Mouse (Mus musculus) gastrocnemius, postnatal 36 days (tissue): ENCODE results near the gene Mfsd10. TPM values are rescaled to one million over a fixed set of nuclear protein-coding genes. Genes with fewer than 3 reads are reported as not detected.
"Not testable (repeated sequence)": the region's sequence is repeated elsewhere in the genome, so short reads cannot be mapped to it uniquely, and the experiment has no call there.

Experiments
- DNase-seq, 2 experiments: peaks; one replicate each; pipeline ENCODE4 v3.0.0; 2022
- intact Hi-C: fragments of 180-260 bp; cut with DNase I; formaldehyde crosslinking; loops from one replicate; pipeline ENCODE4 v1.15.1; 2025
- total RNA-seq, 2 experiments: library from RNA; stranded (reverse); gene quantifications; 2 replicates each; pipeline ENCODE4 v1.2.3; 2021

The Mfsd10 gene
- total RNA-seq, 2 experiments from 2014 or later, result 3.2 to 4.2 TPM

GRCm38 (mm10) chr5:34608226-34608625 is 28.8 kb downstream of the Mfsd10 start:
- no peak for DNase-seq
- intact Hi-C loops, result no loop called here

DNA sequence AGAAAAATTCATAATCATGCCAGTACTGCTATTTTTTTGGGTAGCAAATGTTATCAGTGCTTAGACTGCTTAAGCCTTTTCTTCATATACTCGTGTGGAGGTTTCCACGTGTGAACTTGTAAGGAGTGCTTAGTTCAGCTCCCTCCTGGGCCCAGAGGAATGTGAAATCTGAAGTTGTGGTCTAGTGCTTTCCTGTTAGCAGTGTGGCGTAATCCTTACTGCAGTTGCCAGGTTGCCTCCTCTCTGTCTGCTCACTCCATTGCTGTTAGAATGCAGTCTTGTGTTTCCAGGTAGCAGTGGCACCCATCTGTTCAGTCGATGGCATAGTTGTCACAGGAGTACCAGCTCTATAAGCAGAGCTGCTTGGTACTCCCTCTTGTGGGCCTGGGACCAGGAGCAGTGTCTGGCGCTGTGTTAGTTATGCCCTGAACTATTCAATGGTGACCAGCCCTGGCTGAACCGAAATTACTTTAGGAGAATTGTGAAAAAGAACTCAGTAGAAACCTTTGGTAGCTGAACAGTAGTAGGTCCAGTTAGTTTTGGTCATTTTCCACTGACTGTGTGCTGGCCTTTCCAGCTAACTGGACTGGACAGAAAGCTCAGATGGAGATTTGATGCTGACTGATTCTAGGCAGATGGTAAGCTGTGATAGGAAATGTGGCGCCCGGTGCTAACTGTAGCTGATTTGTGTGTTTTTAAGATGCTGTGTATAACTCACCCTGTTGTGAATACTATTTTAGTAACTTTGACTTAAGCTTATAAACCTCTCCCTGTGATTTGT is 29.7 kb downstream of the Mfsd10 start:
- no peak for DNase-seq
- intact Hi-C loops, result no loop called here

DNA sequence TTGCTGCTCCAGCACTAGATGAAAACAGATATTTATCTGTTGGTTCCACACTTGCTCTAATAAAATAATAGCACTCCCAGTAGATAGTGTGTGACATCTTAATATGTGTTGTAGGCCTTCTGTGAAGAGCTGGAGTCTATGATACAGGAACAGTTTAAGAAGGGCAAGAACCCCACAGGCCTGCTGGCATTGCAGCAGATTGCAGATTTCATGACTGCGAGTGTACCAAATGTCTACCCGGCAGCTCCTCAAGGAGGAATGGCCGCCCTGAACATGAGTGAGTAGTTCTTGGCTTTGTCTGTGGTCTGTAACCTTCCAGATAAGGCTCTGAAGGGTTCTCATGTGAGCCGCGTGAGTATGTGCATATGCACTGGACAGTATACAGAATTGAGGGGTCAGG is 32.4 kb downstream of the Mfsd10 start:
- no peak for DNase-seq
- intact Hi-C loops, result no loop called here

DNA sequence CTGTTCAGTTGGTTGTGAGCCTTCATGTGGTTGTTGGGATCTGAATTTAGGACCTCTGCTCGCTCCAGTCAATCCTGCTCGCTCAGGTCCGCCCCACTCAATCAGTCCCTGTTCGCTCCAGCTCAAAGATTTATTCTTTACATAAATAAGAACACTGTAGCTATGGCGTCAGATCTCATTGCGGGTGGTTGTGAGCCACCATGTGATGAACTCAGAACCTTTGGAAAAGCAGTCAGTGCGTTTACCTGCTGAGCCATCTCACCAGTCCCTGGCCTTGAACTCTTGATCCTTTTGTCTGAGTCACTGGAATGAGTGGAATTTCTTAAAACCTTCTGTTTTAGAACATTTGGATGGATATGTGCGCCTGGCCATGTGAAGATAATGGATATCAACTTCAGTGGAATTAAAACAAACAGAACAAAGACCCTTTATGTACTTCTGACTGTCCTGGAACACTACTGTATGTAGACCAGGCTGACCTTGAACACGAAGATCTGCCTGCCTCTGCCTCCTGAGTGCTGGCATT is 43.7 kb downstream of the Mfsd10 start:
- intact Hi-C loops, result no loop called here
- no peak for DNase-seq

GRCm38 (mm10) chr5:34592666-34593065 is 44.3 kb downstream of the Mfsd10 start:
- intact Hi-C loops, result no loop called here
- no peak for DNase-seq

DNA sequence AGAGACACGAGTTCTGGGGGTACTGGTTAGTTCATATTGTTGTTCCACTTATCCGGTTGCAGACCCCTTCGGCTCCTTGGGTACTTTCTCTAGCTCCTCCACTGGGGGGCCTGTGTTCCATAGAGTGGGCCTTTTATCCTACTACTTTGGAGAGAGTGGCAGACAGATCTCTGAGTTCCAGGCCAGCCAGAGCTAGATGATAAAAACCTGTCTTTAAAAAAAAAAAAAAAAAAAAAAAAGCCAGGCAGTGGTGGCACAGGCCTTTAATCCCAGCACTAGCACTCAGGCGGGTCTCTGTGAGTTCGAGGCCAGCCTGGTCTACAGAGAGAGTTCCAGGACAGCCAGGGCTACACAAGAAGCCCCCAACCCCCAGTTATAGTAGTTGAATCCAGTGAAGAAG is 44.8 kb downstream of the Mfsd10 start:
- intact Hi-C loops, DNase-seq: not testable (repeated sequence)

DNA sequence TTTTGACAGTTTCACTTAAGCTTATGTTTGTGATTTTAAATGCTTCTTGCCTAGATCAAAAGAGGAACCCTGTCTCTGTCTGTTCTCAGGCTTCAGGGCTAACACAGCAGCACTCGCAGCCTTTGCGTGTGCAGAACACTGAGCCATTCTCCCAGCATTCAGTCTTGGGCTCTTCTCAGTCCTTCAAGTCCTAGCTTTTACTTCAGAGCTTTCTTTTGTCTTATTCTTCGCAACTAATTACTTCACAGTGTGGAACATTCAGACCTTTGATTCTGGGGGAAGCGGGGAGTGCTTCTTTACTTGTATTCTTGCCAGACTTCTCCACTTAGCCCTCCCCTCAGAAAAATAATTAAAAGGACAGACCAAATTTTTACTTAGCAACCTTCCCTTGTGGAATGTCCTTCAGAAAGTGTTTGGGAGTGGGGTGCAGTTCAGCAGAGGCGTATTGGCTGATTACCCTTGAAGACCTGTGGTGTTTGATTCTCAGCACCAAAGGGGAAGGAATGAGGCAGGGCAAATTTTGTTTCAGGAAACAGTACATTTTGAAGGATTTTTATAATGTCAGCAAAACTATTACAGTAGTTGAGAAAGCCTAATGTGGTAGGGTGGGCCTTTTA is 45.5 kb downstream of the Mfsd10 start:
- DNase-seq, result no peak
- intact Hi-C loops, result no loop called here

DNA sequence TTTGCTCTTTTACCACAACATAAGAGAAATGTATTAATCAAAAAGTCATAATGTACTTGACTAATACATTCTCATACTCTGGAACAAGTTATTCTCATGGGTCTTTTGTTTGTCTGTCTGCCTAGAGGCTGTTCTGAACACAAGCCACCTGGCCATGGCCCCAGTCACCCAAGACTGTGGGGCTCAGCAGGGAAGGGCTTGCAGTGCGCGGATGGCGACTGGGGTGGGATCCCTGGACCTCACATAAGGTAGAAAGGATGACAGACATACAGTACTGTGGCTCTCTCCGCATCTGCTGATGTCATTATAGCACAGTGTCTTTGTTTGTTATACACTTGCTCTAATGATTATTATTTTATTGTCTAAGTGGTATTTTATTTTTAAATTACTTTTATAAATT is 46.3 kb downstream of the Mfsd10 start:
- intact Hi-C loops, result no loop called here
- DNase-seq, result no peak

DNA sequence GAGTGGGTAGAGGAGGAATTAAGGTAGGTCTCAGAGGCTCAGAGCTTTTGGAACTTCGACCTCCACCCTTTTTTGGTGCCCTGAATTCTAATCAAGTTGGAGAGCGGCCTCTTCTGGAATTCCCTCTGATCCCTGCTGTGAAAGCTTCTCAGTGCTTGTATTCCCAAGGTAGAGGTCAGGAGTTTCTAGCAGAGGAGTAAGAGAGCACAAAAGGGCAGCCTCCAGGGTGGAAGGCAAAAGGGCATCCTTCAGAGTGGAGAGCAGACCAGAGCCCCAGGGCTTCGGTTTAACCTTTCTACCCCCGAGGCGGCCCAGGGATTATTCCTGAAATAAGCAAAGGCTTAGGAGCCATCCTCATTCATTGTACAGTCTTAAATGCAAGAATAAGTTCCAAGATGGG is 47.0 kb downstream of the Mfsd10 start:
- intact Hi-C loops, result no loop called here
- DNase-seq, result no peak

GRCm38 (mm10) chr5:34587881-34588280 is 49.1 kb downstream of the Mfsd10 start:
- no peak for DNase-seq
- intact Hi-C loops, result no loop called here

DNA sequence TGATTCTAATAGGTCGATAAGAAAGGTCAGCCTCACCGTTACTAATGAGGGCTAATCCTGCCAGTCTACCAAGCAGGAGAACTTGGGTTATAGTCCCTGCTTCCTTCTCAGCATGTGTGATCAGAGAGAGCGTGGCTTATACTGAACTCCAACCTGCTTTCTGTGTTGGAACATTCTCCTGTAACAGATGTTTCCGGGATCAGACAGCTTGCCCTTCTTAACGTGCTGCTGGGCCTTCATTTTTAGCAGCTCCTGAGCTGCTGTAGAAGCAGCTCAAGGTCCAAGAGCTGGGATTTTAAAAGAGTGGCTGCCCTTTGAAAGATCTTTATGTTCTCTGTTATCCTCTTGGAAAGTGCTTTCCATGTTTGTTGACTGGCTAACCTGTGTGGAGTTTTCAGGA is 51.8 kb downstream of the Mfsd10 start:
- intact Hi-C loops, result no loop called here
- no peak for DNase-seq

Other genes starting within 250 kb of the Mfsd10 start
- 1 to 10 TPM; 3.0 to 3.2 TPM for gene Tnip2, start 123.2 kb downstream of the Mfsd10 start, total RNA-seq
- 1 to 10 TPM in 1 of 2 experiments, under 1 TPM in 1; 0.82 to 1.5 TPM for gene Sh3bp2, start 111.4 kb downstream of the Mfsd10 start, total RNA-seq
- 10 to 100 TPM; 58.7 to 67.4 TPM for gene Add1, start 63.5 kb downstream of the Mfsd10 start, total RNA-seq
- gene Nop14, start 22.9 kb upstream of the Mfsd10 start, total RNA-seq, result 10 to 100 TPM; 10.8 to 17.1 TPM
- gene Grk4, start 23.2 kb upstream of the Mfsd10 start, total RNA-seq, result 1 to 10 TPM; 1.4 to 1.6 TPM
- gene Htt, start 124.5 kb upstream of the Mfsd10 start, total RNA-seq, result 1 to 10 TPM; 5.9 to 7.0 TPM